Mouse (Mus musculus) adrenal gland, postnatal 14 days (tissue): ENCODE measurements around the gene Mthfsd. TPM values are rescaled to one million over a fixed set of nuclear protein-coding genes. Genes with fewer than 3 reads are reported as not detected.
A peak's percentile ranks its signal among the peaks of the same experiment; 100 is the strongest.

Source experiments
- DNase-seq: peaks from one replicate; pipeline ENCODE4 v3.0.0; 2021; ENCODE audit warnings: mixed read lengths
- total RNA-seq: library from RNA; stranded (reverse); gene quantifications from 2 replicates; pipeline ENCODE4 v1.2.3, GENCODE M21; 2021

Mthfsd gene
- total RNA-seq, 1 experiment from 2014 or later, result 28.6 TPM

DNA sequence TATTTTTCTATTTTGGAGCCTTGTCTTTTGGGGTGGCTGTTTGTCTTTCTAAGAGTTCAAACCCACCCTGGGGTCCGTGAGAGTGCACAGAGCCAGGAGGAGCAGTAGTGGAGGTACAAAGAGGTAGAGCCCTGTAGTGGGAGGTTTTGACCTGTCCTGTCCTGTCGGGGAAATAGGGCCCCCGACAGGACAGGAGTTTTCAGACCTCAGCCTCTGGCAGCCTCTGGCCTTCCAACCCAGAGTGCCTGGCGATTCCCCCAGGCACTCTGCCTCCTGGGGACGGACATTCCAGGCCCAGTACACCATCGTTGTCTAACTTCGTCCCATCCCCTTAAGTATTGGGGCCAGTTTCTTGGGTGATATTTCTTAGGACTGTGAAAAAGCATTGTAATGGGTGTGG is 14.2 kb upstream of the Mthfsd start:
- no peak for DNase-seq

DNA sequence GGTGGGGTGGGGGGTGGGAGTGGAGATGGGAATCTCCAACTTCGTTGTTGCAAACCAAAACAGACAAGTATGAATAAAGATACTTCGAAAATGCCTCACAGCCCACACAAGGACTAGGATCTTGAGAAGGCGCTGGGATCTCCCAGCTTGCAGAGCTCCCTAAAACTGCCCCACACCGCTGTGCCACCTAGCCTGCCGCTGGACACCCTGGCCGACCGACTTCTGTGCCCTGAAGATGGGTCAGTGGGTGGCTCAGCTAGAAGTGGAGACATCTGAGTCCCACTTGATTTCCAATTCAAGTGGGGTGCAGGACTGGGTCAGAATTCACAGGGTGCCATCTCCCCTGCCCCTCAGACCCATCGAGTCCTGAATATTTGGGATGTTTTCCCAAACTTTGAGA is 13.5 kb upstream of the Mthfsd start:
- DNase-seq, result no peak

DNA sequence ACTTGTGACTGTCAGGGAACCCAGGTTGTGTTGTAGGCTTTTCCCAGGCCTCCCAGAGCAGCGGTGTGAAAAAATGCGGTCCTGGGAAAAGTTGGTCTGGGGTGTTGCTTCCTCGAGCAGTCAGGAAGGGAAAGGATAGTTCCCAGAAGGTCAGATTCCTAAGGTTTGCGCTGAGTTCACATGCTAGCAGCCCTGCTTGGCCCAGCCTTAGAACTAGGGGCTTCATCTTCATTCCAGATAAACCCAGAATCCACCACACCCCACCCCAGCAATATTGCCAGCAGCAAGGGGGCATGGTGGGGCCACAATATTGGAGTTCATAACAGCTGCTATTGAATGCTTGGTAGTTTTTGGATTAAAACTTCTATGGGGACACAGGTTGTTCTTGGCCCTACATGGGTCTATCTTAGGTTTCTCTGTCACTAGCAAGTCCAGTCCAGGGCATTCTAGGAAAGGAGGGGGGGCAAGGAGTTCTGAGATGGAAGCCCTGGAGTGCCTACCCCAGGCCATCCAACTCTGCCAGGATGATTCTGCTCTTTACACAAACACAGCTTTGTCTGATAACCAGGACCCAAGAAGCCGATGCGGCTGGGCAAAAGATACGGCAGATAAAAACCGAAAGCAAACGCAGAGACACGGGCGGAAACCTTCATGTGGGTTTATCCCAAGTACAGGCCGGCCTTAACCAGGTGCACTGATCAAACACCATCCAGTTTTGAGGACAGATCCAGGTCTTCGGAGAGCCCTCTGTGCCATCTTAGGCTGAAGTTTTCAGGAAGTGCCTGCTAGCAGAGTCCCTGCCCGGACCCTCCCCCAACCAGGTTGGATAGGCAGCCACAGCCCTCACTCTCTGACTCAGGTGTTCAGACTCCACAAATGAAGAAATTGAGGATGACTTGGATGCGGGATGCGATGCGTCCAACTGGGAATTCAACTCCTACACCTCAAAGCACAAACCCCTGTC is 12.5 kb upstream of the Mthfsd start:
- no peak for DNase-seq

DNA sequence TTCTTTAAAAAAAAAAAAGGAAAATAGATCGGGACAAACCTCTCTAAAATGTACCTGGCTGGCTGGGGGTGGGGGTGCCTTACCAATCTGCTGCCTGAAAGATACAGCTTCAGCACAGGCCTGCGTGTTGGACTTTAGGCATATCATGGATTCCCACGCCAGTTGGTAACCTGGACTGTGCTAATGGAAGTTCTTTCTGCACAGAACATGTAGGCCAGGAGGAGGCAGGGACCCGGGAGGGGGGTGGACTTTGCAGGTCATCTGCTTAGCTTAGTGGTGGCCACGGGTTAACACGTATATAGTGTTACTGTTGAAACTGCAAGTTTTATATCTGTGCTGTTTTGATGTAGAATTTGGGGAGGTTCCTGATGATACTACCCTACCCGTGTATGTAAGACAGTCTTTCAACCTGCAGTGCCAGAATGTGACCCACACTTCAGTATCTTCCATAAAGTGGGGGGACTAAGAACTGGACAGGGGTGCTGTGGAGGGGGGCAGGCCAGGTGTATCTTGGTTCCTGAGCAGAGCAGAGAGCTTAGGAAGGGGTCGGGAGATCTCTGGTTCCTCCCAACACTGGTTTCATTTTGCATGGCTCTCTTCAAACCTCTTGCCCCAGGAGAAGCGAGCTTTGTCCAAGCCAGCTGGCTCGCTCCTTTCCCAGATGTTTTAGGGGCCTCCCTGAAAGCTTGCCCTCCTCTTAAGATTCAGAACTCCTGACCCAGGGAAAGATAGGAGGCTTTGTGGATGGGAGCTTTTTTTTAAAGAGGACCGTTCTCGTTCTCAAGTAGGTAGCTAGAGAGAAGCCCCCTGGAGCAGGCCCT is 11.7 kb upstream of the Mthfsd start:
- no peak for DNase-seq

DNA sequence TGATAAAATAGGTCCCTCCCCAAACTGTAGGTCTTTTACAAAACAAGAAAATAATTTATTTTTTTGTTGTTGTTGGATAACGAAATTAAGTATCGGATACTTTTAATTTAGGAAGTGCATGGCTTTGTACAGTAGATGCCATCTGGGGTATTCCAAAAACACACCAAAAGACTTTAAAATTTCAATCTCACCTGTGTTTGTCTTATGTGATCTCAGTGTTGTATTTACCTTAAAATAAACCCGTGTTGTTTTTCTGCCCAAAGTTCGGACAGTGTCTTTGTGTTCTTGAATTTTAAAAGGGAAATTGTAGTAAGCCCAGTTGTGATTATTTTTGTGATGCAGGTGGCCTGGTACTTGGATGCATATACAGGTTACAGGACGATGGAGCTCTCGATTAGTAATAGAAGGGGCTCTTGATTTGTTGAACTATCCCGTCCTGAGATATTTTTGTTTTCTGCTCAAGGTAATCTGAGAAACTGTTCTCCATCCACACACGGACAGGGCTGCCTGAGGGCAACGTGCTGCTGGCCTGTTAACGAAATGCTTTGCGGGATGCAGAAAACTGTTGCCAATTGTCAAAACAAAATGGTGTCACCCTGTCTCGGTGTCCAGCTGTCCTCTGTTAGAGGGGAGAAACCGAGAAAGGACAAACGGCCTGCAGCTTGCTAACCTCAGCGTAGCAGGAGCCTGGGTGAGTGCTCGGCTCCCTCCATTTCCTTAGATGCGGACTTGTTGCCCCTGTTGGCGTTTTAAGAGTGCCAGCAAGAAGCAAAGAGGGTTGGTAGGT is 10.6 kb upstream of the Mthfsd start:
- DNase-seq, result no peak

DNA sequence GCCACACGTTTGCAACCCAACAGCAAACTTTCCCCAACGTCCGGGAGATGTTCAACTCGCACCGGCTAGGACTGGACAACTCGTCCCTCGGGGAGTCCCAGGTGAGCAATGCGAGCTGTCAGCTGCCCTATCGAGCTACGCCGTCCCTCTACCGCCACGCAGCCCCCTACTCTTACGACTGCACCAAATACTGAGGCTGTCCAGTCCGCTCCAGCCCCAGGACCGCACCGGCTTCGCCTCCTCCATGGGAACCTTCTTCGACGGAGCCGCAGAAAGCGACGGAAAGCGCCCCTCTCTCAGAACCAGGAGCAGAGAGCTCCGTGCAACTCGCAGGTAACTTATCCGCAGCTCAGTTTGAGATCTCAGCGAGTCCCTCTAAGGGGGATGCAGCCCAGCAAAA is 9.7 kb upstream of the Mthfsd start:
- DNase-seq, result no peak

DNA sequence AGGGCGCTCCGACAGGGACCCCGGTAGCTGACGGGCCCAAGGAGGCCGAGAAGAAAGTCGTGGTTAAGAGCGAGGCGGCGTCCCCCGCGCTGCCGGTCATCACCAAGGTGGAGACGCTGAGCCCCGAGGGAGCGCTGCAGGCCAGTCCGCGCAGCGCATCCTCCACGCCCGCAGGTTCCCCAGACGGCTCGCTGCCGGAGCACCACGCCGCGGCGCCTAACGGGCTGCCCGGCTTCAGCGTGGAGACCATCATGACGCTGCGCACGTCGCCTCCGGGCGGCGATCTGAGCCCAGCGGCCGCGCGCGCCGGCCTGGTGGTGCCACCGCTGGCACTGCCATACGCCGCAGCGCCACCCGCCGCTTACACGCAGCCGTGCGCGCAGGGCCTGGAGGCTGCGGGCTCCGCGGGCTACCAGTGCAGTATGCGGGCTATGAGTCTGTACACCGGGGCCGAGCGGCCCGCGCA is 9.0 kb upstream of the Mthfsd start:
- no peak for DNase-seq

DNA sequence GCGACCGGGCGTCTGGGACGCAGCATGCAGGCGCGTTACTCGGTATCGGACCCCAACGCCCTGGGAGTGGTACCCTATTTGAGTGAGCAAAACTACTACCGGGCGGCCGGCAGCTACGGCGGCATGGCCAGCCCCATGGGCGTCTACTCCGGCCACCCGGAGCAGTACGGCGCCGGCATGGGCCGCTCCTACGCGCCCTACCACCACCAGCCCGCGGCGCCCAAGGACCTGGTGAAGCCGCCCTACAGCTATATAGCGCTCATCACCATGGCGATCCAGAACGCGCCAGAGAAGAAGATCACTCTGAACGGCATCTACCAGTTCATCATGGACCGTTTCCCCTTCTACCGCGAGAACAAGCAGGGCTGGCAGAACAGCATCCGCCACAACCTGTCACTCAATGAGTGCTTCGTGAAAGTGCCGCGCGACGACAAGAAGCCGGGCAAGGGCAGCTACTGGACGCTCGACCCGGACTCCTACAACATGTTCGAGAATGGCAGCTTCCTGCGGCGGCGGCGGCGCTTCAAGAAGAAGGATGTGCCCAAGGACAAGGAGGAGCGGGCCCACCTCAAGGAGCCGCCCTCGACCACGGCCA is 8.5 kb upstream of the Mthfsd start:
- no peak for DNase-seq

DNA sequence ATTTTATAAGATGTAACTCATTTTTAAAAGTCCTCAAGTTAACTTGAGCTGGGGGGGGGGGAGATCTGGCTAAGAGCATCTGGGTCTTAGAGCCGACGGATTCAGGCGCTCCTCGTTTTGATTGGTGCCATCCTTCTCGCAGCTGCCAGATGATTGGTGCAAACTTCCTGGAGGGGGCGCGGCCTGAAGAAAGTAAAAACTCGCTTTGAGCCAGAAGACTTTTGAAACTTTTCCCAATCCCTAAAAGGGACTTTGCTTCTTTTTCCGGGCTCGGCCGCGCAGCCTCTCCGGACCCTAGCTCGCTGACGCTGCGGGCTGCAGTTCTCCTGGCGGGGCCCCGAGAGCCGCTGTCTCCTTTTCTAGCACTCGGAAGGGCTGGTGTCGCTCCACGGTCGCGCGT is 7.8 kb upstream of the Mthfsd start, which contains the start of gene Foxc2:
Foxc2 (plus strand) TSS at position 224 of the 400 bp plus-strand sequence.
- peak; percentile 89 for DNase-seq

DNA sequence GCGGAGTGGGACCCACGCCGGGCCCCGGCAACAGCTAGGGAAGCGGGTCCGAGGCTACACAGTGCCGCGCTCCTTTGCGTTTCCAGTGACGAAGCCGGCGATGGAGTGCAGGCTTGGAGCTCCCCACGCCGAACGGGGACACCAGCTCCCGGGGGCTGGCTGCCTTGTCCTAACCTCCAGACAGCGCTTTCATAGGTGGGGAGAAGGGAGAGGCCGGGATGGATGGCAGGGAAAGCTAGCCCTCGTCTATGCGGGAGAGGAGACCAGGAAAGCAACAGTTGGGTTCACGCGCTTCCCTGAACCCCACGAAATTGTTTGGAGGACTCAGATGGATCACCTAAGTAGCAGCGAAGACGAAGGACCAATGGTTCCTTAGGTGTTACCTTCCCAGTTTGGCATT is 6.9 kb upstream of the Mthfsd start:
- DNase-seq, result no peak

DNA sequence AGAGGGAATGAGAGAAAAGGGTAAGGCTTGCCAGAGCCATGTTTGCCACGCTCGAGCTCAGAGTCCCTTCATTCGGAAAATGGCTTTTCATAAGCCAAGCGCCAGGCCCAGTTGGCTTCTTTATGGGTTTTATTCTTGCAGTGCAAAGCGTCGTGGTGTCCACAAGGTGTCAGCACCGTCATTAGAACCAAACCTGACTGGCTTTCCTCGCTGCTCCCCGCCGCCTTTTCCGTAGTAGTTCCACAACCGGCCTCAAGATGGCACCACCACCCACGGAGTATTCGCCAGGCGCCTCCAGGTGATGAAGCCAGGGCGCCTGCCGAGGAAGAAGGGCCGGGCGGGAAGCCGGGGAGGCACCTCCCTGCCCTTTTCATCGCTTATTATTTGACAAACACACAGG is 5.1 kb upstream of the Mthfsd start:
- DNase-seq, result peak; percentile 95

DNA sequence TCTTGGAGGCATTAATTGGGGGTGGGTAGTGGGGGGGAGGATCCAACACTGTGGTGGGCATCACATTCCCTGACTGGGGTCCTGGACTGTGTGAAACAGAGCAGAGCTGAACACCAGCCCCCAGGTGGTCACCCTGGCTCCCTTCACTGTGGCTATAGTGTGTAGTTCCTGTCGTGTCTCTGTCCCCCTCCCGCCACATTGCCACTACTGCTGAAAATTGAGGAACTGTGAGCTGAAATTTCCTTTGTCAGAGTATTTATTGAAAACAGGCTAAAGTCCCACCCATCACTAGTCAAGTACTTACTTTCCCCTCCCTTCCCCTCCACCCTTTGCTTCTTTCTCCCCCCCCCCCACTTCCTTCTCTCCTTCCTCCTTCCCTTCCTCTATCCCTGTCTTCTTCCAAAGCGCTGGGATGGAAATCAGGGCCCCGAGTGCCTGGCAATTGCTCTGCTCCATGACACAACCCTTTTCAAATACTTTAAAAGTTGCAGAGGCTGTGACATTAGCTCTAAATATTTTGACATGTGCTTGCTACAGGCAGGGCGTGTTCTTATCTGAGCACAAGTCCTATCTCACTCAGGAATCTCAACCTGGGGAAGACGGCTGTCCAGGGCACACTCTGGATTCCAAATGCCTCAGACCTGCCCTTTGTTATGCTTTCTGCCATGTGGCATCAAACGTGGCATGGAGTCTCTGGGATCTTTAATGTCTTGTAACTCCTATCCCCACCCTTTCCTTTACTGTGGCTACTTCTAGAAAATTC is 3.1 kb upstream of the Mthfsd start:
- no peak for DNase-seq

DNA sequence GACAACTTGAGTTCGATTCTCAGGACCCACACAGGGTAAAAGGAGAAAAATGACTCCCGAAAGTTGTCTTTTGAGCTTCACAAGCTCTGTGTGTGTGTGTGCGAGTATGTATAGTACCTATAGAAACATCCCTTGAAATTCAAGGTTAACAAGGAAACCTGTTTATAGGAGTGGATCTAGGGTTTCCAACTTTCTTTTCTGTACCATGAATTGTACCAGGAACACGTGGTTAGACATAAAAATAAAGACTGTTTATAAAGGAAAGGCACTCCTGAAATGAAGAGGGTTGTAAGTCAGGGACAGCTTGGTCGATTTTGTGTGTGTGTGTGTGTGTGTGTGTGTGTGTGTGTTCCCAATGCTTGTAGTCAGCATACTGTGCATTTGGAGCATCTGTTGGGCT is 465 bp upstream of the Mthfsd start:
- DNase-seq, result no peak

DNA sequence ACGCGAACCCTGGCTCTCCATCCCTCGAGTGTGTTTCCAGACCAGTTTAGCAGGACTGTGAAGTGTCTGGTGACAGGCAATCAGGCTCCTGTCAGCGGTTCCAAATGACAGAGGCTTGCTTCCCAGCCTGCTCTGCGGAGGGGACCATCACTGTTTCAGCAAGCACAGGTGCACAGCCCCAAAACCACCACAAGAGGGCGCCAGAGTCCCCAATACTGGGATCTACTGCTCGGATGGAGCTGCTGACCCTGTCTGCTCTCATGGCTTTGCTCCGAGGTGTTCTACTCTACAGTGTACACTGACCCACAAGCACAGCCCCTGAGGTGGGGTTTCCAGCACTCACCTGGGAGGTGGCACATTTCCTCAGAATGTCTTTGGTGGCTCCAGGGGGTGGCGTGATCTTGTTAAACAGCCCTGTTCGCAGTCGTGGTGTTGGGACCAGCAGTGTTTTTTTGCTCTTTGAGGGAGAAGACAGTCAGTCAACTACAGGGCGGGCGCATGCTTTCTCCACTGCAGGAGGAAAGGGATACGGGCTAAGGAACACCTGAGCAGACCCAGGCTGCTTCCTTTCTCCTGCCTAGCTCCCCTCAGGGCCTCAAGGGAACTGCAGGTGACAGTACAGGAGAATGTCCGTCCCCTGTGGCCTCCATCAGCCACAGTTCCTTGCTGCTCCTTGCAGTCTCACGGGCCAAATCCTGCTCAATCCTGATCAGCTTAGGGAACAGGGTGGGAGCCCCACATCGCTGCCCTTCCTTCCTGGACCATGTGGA is 4.0 kb downstream of the Mthfsd start:
- peak; percentile 89 for DNase-seq

DNA sequence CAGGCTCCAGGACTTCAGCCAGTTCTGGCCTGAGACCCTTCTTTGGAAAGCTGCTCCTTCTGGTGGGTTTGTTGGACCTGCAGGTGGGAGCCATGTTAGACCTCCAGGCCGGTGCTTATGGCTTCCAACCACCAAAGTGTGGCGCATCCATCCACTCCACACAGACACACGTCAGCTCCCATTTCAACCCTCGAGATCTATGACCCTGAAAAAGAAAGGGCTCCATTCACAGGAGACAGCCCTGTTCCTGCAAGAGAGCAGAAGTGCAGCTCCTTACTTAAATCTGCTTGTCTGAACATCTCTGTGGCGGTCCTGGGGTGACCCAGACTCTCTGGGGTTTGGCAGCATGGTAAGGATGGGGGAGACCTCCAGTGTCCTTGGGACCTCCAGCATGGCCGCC is 14.7 kb downstream of the Mthfsd start:
- no peak for DNase-seq

DNA sequence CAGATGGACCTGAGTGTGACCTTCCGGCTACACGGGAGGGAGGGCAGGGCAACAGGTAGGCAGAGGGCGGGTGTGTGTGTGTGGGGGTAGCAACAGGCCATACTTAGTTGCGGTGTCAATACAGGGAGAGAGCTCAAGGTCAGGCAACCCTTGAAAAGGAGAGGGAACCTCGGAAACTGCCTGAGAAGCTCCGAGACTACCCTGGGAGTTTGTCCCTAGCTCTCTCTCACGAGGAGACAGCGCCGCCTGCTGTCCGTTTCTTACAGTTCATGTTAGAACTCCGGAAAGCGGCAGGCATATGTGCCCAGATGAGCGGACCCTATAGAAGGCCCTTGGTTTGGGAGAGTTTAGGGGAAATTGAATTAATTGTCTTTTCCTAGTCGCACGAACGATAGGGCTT is 15.6 kb downstream of the Mthfsd start:
- DNase-seq, result peak; percentile 90

DNA sequence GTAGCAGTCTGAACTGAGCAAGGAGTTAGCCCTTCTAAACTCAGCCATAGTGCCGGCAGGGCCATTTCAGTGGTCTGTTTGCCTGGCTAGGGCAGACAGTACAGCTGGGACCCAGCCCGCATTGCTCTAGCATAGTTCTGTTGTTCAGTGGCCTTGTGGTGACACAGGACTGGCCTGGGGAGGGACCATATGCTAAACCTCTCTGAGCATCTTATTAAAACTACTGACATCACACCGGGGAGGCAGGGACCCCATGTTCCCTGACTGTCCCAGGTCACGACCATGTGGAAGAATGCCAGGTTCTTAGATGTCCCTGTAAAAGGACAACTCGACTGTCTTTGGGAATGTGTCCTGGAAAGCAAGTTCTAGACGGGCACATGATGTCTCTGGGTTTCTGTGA is 16.1 kb downstream of the Mthfsd start:
- no peak for DNase-seq

DNA sequence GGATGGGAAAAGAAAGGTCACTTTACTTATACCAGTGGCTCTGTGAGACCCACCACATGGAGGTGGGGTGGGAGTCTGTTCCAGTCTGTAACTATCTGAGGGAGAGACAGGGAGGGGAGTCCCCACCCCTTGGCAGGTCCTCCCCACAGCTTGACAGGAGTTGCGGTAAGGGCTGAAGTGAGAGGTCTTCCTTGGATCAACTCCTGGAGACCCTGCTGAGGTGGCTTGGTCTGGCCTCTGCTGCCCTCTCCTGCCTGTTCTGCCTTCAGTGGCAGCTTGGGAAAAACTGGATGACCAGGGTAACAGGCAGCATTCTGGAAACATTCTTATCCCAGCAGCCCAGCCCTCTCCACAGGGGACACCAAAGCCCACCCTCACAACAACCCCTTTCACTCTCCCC is 17.5 kb downstream of the Mthfsd start:
- DNase-seq, result no peak

DNA sequence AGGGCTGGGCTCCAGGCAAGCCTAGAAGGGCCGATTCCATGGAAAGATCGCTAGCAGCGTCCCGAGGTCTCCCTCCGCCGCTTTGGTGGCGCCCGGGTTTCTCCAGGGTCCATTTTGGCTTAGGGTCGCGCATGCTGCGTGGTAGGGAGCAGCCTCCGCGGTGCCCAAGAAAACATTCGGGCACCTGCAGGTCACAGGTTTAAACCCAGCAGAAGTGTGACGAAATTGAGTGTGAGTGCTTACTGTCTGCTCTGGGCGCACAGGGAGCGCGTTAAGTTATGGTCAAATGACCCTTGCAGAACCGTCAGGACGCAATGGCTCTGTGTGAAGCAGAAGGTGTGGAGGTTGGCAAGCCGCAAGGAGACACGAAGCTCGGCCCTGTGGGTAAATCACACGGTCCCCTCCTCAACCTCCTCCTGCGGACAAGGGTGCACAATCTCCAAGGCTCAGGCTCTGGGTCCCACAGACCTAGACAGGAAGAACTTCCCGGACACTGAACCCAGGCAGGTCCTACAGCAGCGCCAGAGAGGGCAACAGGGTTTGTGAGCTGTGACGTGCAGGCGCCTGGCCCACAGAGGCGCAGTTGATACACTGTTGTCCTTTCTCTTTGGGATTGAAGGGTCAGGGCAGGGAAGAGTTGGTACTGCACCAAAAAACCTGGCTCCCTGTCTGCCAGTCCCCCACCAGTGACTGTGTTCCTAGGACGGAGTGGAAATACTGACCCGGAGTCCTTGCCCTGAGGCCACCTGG is 18.4 kb downstream of the Mthfsd start:
- DNase-seq, result no peak
